Mouse (Mus musculus): ENCODE data around the gene Foxp1. TPM values are rescaled to one million over a fixed set of nuclear protein-coding genes. Genes with fewer than 3 reads are reported as not detected.

The Foxp1 gene
- polyA plus RNA-seq, 1 experiment from 2014 or later, result 70.4 TPM

- Histone ChIP-seq H3K36me3 (no peaks in the 10 kb centered on the region), H3K4me3 (replicated peaks) (no peak overlapping the region), H3K4me1 (replicated peaks) (peaks cover 14% of the 10 kb centered on the region), H3K27me3 (no peaks in the 10 kb centered on the region), H3K9ac (replicated peaks) (no peak overlapping the region), H3K4me2 (replicated peaks) (no peak overlapping the region), H3K9me3 (no peaks in the 10 kb centered on the region), H3K27ac (no peak overlapping the region)
- 92% methylated on average over 5 of the region's 5 CpGs for WGBS
- no peak for ATAC-seq
These were observed 476.4 kb downstream of the Foxp1 start for GRCm38 (mm10) chr6:99045845-99046788.

- no peaks in the 10 kb centered on the region for H3K27me3 ChIP-seq
- H3K4me3 ChIP-seq (replicated peaks), result no peak overlapping the region
- ATAC-seq, result no peak
- no peak overlapping the region for H3K9ac ChIP-seq (replicated peaks)
- no peaks in the 10 kb centered on the region for H3K36me3 ChIP-seq
- H3K4me2 ChIP-seq (replicated peaks), result no peak overlapping the region
- H3K9me3 ChIP-seq, result no peaks in the 10 kb centered on the region
- WGBS, result 94% methylated on average over 12 of the region's 12 CpGs
- H3K27ac ChIP-seq, result no peak overlapping the region
- H3K4me1 ChIP-seq (replicated peaks), result peaks cover 14% of the 10 kb centered on the region
These were observed 478.4 kb downstream of the Foxp1 start for GRCm38 (mm10) chr6:99043932-99044664.

- Histone ChIP-seq H3K9me3 (no peaks in the 10 kb centered on the region), H3K9ac (replicated peaks) (no peak overlapping the region), H3K4me1 (replicated peaks) (peaks cover 14% of the 10 kb centered on the region), H3K4me2 (replicated peaks) (no peak overlapping the region), H3K36me3 (no peaks in the 10 kb centered on the region), H3K27me3 (no peaks in the 10 kb centered on the region), H3K27ac (no peak overlapping the region), H3K4me3 (replicated peaks) (no peak overlapping the region)
- ATAC-seq, result no peak
- WGBS, result 73% methylated on average over 7 of the region's 7 CpGs
These were observed 479.3 kb downstream of the Foxp1 start for GRCm38 (mm10) chr6:99043226-99043625.

GRCm38 (mm10) chr6:99042175-99042954 lies 480.2 kb downstream of the Foxp1 start:
- no peak overlapping the region for H3K4me3 ChIP-seq (replicated peaks)
- ATAC-seq, result no peak

DNA sequence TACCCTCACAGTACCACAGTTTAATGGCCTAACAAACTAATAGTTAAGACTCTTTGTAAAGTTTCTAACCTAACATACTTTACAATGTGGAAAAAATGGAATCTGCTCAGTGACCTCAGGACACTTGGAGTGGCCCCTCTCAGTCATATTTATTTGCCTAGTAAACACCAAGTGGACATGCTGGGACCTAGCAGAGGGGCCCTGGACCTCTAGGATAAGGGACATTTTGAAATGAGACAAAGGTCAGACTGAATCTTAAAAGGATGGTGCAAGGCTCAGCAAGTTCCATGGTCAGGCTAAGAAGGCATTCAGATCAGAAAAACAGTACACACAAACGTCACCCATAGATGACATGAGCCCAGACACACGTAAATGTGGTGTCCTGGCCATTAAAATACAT lies 483.5 kb downstream of the Foxp1 start:
- no peak overlapping the region for H3K4me2 ChIP-seq (replicated peaks)
- H3K4me1 ChIP-seq (replicated peaks), result peaks cover 14% of the 10 kb centered on the region
- H3K9me3 ChIP-seq, result no peaks in the 10 kb centered on the region
- no peaks in the 10 kb centered on the region for H3K36me3 ChIP-seq
- H3K4me3 ChIP-seq (replicated peaks), result no peak overlapping the region
- 90% methylated on average over 2 of the region's 2 CpGs for WGBS
- H3K27me3 ChIP-seq, result no peaks in the 10 kb centered on the region
- H3K27ac ChIP-seq, result no peak overlapping the region
- no peak for ATAC-seq
- no peak overlapping the region for H3K9ac ChIP-seq (replicated peaks)

More at GRCm38 (mm10) chr6:99042175-99042954, 480.2 kb downstream of the Foxp1 start:
- no peaks in the 10 kb centered on the region for H3K27me3 ChIP-seq
- H3K9me3 ChIP-seq, result no peaks in the 10 kb centered on the region
- 67% methylated on average over 6 of the region's 6 CpGs for WGBS
- H3K9ac ChIP-seq (replicated peaks), result no peak overlapping the region
- H3K4me1 ChIP-seq (replicated peaks), result peaks cover 14% of the 10 kb centered on the region
- no peaks in the 10 kb centered on the region for H3K36me3 ChIP-seq
- H3K4me2 ChIP-seq (replicated peaks), result no peak overlapping the region
- H3K27ac ChIP-seq, result no peak overlapping the region

- WGBS, result 86% methylated on average over 8 of the region's 8 CpGs
- Histone ChIP-seq H3K9me3 (no peaks in the 10 kb centered on the region), H3K27ac (no peak overlapping the region), H3K9ac (replicated peaks) (no peak overlapping the region), H3K36me3 (no peaks in the 10 kb centered on the region), H3K27me3 (0 out of 2 replicates have a peak, but pooled peaks cover 3% of the 10 kb centered on the region), H3K4me2 (replicated peaks) (no peak overlapping the region), H3K4me1 (replicated peaks) (peaks cover 6% of the 10 kb centered on the region; the same call in 1 of the 2 replicates), H3K4me3 (replicated peaks) (no peak overlapping the region)
- no peak for ATAC-seq
These were observed 486.8 kb downstream of the Foxp1 start for GRCm38 (mm10) chr6:99035459-99036375.

GRCm38 (mm10) chr6:99033062-99033461 lies 489.5 kb downstream of the Foxp1 start:
- no peak for ATAC-seq
- H3K36me3 ChIP-seq, result no peaks in the 10 kb centered on the region
- H3K4me2 ChIP-seq (replicated peaks), result no peak overlapping the region
- peaks cover 6% of the 10 kb centered on the region for H3K4me1 ChIP-seq (replicated peaks)
- H3K4me3 ChIP-seq (replicated peaks), result no peak overlapping the region
- no peaks in the 10 kb centered on the region for H3K9me3 ChIP-seq
- 44% methylated on average over 6 of the region's 6 CpGs for WGBS
- H3K27ac ChIP-seq, result no peak overlapping the region
- no peak overlapping the region for H3K9ac ChIP-seq (replicated peaks)
- H3K27me3 ChIP-seq, result peaks cover 3% of the 10 kb centered on the region; the same call in 1 of the 2 replicates

DNA sequence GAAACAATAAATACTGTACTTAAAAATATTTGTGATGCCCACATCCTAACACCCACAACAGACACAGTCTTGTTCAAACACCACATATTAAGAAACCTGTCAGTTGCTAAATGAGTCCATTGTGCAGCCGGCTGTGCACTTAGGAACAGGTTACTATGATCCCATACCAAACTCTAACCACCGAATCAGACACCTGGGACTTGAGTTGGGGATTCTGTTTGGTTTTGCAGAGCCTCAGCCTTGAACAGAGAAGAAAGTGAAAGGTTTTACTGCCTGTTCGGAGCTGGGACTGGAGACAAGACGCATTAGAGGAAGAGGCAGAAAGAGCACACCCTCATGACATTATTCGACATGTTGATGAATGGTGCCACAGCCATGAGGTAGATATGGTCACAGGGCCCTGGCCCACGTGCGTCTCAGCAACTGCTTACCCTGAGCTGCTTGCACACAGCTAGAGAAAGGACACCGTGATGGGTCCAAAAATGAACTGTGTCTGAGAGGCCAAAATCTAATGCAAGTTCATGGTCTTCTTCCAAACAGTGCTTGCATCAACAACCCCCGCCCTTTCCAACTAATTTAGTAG lies 491.1 kb downstream of the Foxp1 start:
- no peak overlapping the region for H3K27ac ChIP-seq
- H3K4me1 ChIP-seq (replicated peaks), result peaks cover 18% of the 10 kb centered on the region
- H3K4me2 ChIP-seq (replicated peaks), result no peak overlapping the region
- peaks cover 3% of the 10 kb centered on the region; the same call in 1 of the 2 replicates for H3K27me3 ChIP-seq
- no peaks in the 10 kb centered on the region for H3K9me3 ChIP-seq
- no peak overlapping the region for H3K4me3 ChIP-seq (replicated peaks)
- no peak overlapping the region for H3K9ac ChIP-seq (replicated peaks)
- no peak for ATAC-seq
- no peaks in the 10 kb centered on the region for H3K36me3 ChIP-seq
- 85% methylated on average over 9 of the region's 9 CpGs for WGBS

GRCm38 (mm10) chr6:99030251-99030650 lies 492.3 kb downstream of the Foxp1 start:
- H3K27me3 ChIP-seq, result peaks cover 3% of the 10 kb centered on the region; the same call in 1 of the 2 replicates
- no peak overlapping the region for H3K27ac ChIP-seq
- H3K4me1 ChIP-seq (replicated peaks), result peaks cover 29% of the 10 kb centered on the region
- H3K4me2 ChIP-seq (replicated peaks), result no peak overlapping the region
- ATAC-seq, result no peak
- H3K9ac ChIP-seq (replicated peaks), result no peak overlapping the region
- WGBS, result 36% methylated on average over 6 of the region's 6 CpGs
- H3K4me3 ChIP-seq (replicated peaks), result no peak overlapping the region
- H3K36me3 ChIP-seq, result no peaks in the 10 kb centered on the region
- H3K9me3 ChIP-seq, result no peaks in the 10 kb centered on the region

DNA sequence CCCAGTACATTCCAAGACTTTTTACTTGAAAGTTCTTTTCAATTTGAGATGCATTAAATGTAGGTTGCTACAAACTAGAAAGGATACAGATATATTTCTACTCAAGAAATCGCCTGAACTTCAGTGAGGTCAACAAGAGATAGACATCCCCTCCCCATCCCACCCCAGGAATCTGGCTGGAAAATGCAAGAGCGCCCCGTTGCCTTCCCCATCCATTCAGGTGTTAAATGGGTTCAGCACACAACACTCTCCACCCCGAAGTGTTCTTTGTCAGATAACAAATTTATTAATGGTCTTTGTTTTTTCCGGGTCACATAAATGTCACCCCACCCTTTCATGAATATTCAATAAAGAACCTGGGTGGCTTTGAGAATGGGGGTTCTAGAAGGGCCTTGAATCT lies 493.1 kb downstream of the Foxp1 start:
- H3K4me3 ChIP-seq (replicated peaks), result no peak overlapping the region
- H3K36me3 ChIP-seq, result no peaks in the 10 kb centered on the region
- ATAC-seq, result no peak
- H3K9me3 ChIP-seq, result no peaks in the 10 kb centered on the region
- H3K27me3 ChIP-seq, result peaks cover 4% of the 10 kb centered on the region; the same call in 1 of the 2 replicates
- H3K4me2 ChIP-seq (replicated peaks), result no peak overlapping the region
- H3K27ac ChIP-seq, result no peak overlapping the region
- peaks cover 37% of the 10 kb centered on the region for H3K4me1 ChIP-seq (replicated peaks)
- H3K9ac ChIP-seq (replicated peaks), result no peak overlapping the region
- 15% methylated on average over 5 of the region's 5 CpGs for WGBS

- Histone ChIP-seq H3K4me1 (replicated peaks) (peaks cover 42% of the 10 kb centered on the region), H3K27me3 (peaks cover 8% of the 10 kb centered on the region; the same call in 1 of the 2 replicates), H3K9ac (replicated peaks) (peak overlapping the region; percentile 72), H3K9me3 (no peaks in the 10 kb centered on the region), H3K27ac (peak overlapping the region; percentile 89), H3K4me3 (replicated peaks) (peak overlapping the region; percentile 69), H3K36me3 (no peaks in the 10 kb centered on the region), H3K4me2 (replicated peaks) (peak overlapping the region; percentile 72)
- ATAC-seq, result no peak
- 2% methylated on average over 6 of the region's 6 CpGs for WGBS
These were observed 493.6 kb downstream of the Foxp1 start for GRCm38 (mm10) chr6:99028989-99029305.
